ENCODE assay signal across 31 mouse cellular contexts in the genomic region with DNA sequence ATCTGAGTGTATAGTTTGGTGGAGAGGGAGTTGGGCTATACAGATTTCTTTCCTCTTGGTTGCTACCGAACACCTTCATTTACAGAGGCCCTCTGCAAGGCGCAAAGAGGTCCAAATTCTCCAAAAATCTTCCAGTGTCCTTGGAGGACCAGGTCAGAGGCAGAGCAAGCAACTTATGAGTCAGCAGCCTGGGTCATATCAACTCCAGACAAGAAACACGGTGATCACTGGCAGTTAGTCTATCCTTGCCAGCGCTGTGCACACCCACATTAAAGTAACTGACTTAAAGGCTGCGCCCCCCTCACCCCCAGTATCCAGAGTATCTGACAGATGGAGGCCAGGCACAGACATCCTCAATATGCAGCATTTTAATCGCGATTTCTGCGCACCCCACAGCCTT. TPM values are rescaled to one million over a fixed set of nuclear protein-coding genes. Genes with fewer than 3 reads are reported as not detected.
DNase-seq lines count a peak whose midpoint lies in the region; ATAC-seq lines count a peak whose summit lies in the region.
"Had no signal": no experiment of that assay in that cellular context is flagged by ENCODE, and none has a peak within 500 bp of the region (broad histone marks: within the 10 kb centered on the region; RNA-seq: fewer than 3 reads in every experiment).

No protein-coding gene starts in this region.

- no peak overlapping the region for H3K4me3 ChIP-seq in hindbrain, embryonic 11.5 days (ENCODE audit: low read depth, low read length)
- H3K4me3 ChIP-seq in hindbrain, embryonic 13.5 days, result no peak overlapping the region
- no peak overlapping the region for H3K4me3 ChIP-seq in limb, embryonic 10.5 days
- H3K4me3 ChIP-seq: forebrain, embryonic 13.5 days; hindbrain, embryonic 15.5 days; limb, embryonic 15.5 days; liver, embryonic 13.5 days; megakaryocyte, embryonic 14.5 days; myocyte; neural tube, embryonic 13.5 days had no signal

- H3K9me3 ChIP-seq in hindbrain, embryonic 11.5 days (ENCODE audit: control insufficient read depth, low read length), result no peaks in the 10 kb centered on the region
- H3K9me3 ChIP-seq in hindbrain, embryonic 13.5 days, result no peaks in the 10 kb centered on the region
- H3K9me3 ChIP-seq in limb, embryonic 10.5 days (replicated peaks), result no peaks in the 10 kb centered on the region
- H3K9me3 ChIP-seq: forebrain, embryonic 13.5 days; hindbrain, embryonic 15.5 days; limb, embryonic 15.5 days; liver, embryonic 13.5 days; neural tube, embryonic 13.5 days had no signal

- DNase-seq in hindbrain, embryonic 11.5 days (ENCODE audit: low spot score), result peak; percentile 47
- peak; percentile 23 for DNase-seq in retina, embryonic 14.5 days (ENCODE audit: low spot score)
- DNase-seq in retina, postnatal 1 day, result no peak
- peak; percentile 39 for DNase-seq in limb, embryonic 10.5 days (ENCODE audit: low spot score)
- DNase-seq in thymus, adult 18-20 months, result no peak
- DNase-seq: adrenal gland, postnatal 10 days; cerebellum, adult 11-12 months; cerebellum, adult 9-11 months; gastrocnemius, postnatal 14 days; heart, postnatal 36 days; kidney, adult 8-10 months; kidney, postnatal 4 days; liver, embryonic 13.5 days; lung, adult 18-20 months; lung, postnatal 4 days; midbrain, embryonic 14.5 days; right cerebral cortex, postnatal 25 days had no signal

- WGBS in hindbrain, embryonic 11.5 days, result 1% methylated on average over 8 of the region's 8 CpGs
- WGBS in hindbrain, embryonic 13.5 days, result 2% methylated on average over 8 of the region's 8 CpGs
- WGBS in limb, embryonic 10.5 days, result 4% methylated on average over 8 of the region's 8 CpGs

- H3K4me1 ChIP-seq in hindbrain, embryonic 11.5 days (replicated peaks; ENCODE audit: control insufficient read depth, insufficient read depth, low read length), result peaks cover 3% of the 10 kb centered on the region; the same call in 1 of the 2 replicates
- 0 out of 2 replicates have a peak, but pooled peaks cover 5% of the 10 kb centered on the region for H3K4me1 ChIP-seq in hindbrain, embryonic 13.5 days (replicated peaks)
- peaks cover 7% of the 10 kb centered on the region for H3K4me1 ChIP-seq in limb, embryonic 10.5 days
- H3K4me1 ChIP-seq: forebrain, embryonic 13.5 days; hindbrain, embryonic 15.5 days had no signal

- no peak for ATAC-seq in hindbrain, embryonic 11.5 days (ENCODE audit: low FRiP score)
- ATAC-seq in hindbrain, embryonic 13.5 days (ENCODE audit: low FRiP score), result no peak
- ATAC-seq: forebrain, embryonic 13.5 days; lung, postnatal 0 days had no signal

- H3K4me2 ChIP-seq in hindbrain, embryonic 11.5 days (replicated peaks; ENCODE audit: low read depth, low read length), result no peak overlapping the region
- no peak overlapping the region for H3K4me2 ChIP-seq in hindbrain, embryonic 13.5 days
- H3K4me2 ChIP-seq: forebrain, embryonic 13.5 days; heart, embryonic 11.5 days; hindbrain, embryonic 15.5 days; limb, embryonic 15.5 days; liver, embryonic 13.5 days; neural tube, embryonic 13.5 days had no signal

- H3K27me3 ChIP-seq in hindbrain, embryonic 11.5 days (ENCODE audit: control insufficient read depth, insufficient read depth, low read length), result peaks cover 84% of the 10 kb centered on the region
- peaks cover 98% of the 10 kb centered on the region for H3K27me3 ChIP-seq in hindbrain, embryonic 13.5 days
- peaks cover 99% of the 10 kb centered on the region for H3K27me3 ChIP-seq in limb, embryonic 10.5 days (ENCODE audit: low read depth, poor library complexity, severe bottlenecking)

- H3K9ac ChIP-seq in hindbrain, embryonic 11.5 days (ENCODE audit: low read depth, low read length), result no peak overlapping the region
- H3K9ac ChIP-seq in hindbrain, embryonic 13.5 days, result no peak overlapping the region
- H3K9ac ChIP-seq: forebrain, embryonic 13.5 days; hindbrain, embryonic 15.5 days; limb, embryonic 15.5 days; liver, embryonic 13.5 days; neural tube, embryonic 13.5 days had no signal

- H3K36me3 ChIP-seq in hindbrain, embryonic 11.5 days (ENCODE audit: control insufficient read depth, insufficient read depth, low read length), result no peaks in the 10 kb centered on the region
- H3K36me3 ChIP-seq in hindbrain, embryonic 13.5 days, result no peaks in the 10 kb centered on the region
- no peaks in the 10 kb centered on the region for H3K36me3 ChIP-seq in limb, embryonic 10.5 days
- H3K36me3 ChIP-seq: hindbrain, embryonic 15.5 days; limb, embryonic 15.5 days; liver, embryonic 13.5 days; neural tube, embryonic 13.5 days had no signal

- H3K27ac ChIP-seq in hindbrain, embryonic 11.5 days (ENCODE audit: low read depth, low read length), result no peak overlapping the region
- H3K27ac ChIP-seq in hindbrain, embryonic 13.5 days, result no peak overlapping the region
- H3K27ac ChIP-seq in limb, embryonic 10.5 days, result no peak overlapping the region
- H3K27ac ChIP-seq: forebrain, embryonic 13.5 days; hindbrain, embryonic 15.5 days; kidney, postnatal 0 days; limb, embryonic 15.5 days; liver, embryonic 13.5 days; neural tube, embryonic 13.5 days had no signal

RNA-seq across cellular contexts. Expression of a gene that starts 1.0 kb away (rescaled TPM):
- not detected in 2 replicates for polyA plus RNA-seq in hindbrain, embryonic 11.5 days (2014; fragmentation: Nextera tagmentation; extraction: Ambion mirVana)
- polyA plus RNA-seq in hindbrain, embryonic 13.5 days (2015; fragmentation: Nextera tagmentation; extraction: Ambion mirVana), result not detected in 2 replicates
- not detected in 2 replicates for polyA plus RNA-seq in limb, embryonic 10.5 days (2016; fragmentation: Nextera tagmentation; extraction: Ambion mirVana)
- polyA plus RNA-seq: C2C12; embryonic facial prominence, embryonic 11.5 days; forebrain, embryonic 13.5 days; heart, embryonic 11.5 days; heart, embryonic 16.5 days; hindbrain, embryonic 15.5 days; kidney, postnatal 0 days; limb, embryonic 15.5 days; liver, embryonic 13.5 days; lung, postnatal 0 days; midbrain, embryonic 14.5 days; myocyte; neural tube, embryonic 13.5 days; testis, adult 2 months had no signal

RNA-seq across cellular contexts. Expression of a gene that starts 38.3 kb away (rescaled TPM):
- not detected in 2 replicates for polyA plus RNA-seq in hindbrain, embryonic 11.5 days (2014; fragmentation: Nextera tagmentation; extraction: Ambion mirVana)
- polyA plus RNA-seq in hindbrain, embryonic 13.5 days (2015; fragmentation: Nextera tagmentation; extraction: Ambion mirVana), result 0.08 TPM in 1 of 2 replicates, not detected in the other
- 0.06 and 0.16 TPM in 2 replicates for polyA plus RNA-seq in limb, embryonic 10.5 days (2016; fragmentation: Nextera tagmentation; extraction: Ambion mirVana)
- polyA plus RNA-seq: C2C12; embryonic facial prominence, embryonic 11.5 days; forebrain, embryonic 13.5 days; heart, embryonic 11.5 days; hindbrain, embryonic 15.5 days; kidney, postnatal 0 days; limb, embryonic 15.5 days; liver, embryonic 13.5 days; lung, postnatal 0 days; midbrain, embryonic 14.5 days; myocyte; neural tube, embryonic 13.5 days; testis, adult 2 months had no signal

RNA-seq across cellular contexts. Expression of a gene that starts 53.5 kb away (rescaled TPM):
- not detected in 2 replicates for polyA plus RNA-seq in hindbrain, embryonic 11.5 days (2014; fragmentation: Nextera tagmentation; extraction: Ambion mirVana)
- not detected in 2 replicates for polyA plus RNA-seq in hindbrain, embryonic 13.5 days (2015; fragmentation: Nextera tagmentation; extraction: Ambion mirVana)
- polyA plus RNA-seq in limb, embryonic 10.5 days (2016; fragmentation: Nextera tagmentation; extraction: Ambion mirVana), result not detected in 2 replicates
- polyA plus RNA-seq: C2C12; embryonic facial prominence, embryonic 11.5 days; forebrain, embryonic 13.5 days; heart, embryonic 11.5 days; heart, embryonic 16.5 days; hindbrain, embryonic 15.5 days; kidney, postnatal 0 days; limb, embryonic 15.5 days; lung, postnatal 0 days; midbrain, embryonic 14.5 days; myocyte; neural tube, embryonic 13.5 days; testis, adult 2 months had no signal

Comparison
In these comparisons a context has a peak if more than half of its experiments do, and no peak if none do; other contexts are left out.
1. DNase-seq: peak in hindbrain, embryonic 11.5 days (single experiment), retina, embryonic 14.5 days (single experiment) and limb, embryonic 10.5 days (single experiment); none in retina, postnatal 1 day (single experiment) and thymus, adult 18-20 months (0 of 2).